Mouse (Mus musculus) bone marrow, adult 2 months (tissue): Measurements from ENCODE around the gene Ifitm3.

Experiments
- CTCF ChIP-seq: fragments of 200-500 bp; IDR thresholded peaks from 2 replicates; pipeline ENCODE4 v1.5.1; 2011; ENCODE audit warnings: low read length, control low read depth; ENCODE audit not compliant: control insufficient read depth, insufficient read depth
- POLR2A ChIP-seq: fragments of 200-500 bp; IDR thresholded peaks from 2 replicates; pipeline ENCODE4 v1.6.1; 2011; ENCODE audit warnings: low read depth, mild to moderate bottlenecking, control low read depth, low read length, borderline replicate concordance; ENCODE audit not compliant: control insufficient read depth

DNA sequence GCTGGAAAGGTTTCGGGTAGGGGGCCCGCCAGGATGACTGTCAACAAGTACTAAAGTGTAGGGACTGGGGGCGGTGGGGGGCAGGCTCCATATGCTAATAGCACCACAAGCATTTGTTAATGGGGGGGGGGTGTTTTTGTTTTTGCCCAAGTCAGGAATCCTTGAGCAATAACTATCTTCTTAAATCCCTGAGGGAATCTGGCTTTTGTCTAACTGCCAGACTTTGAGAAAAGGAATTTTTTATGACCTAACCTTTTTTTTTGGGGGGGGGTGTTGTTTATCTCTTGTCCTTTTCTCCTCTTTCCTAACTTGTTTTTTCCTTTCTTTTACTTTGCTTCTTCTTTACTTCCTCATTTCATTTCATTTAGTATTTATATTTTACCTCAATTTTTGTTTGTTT lies 35.1 kb downstream of the Ifitm3 start:
- TF ChIP-seq CTCF: no peak
- TF ChIP-seq POLR2A: no peak
